In the genomic region with DNA sequence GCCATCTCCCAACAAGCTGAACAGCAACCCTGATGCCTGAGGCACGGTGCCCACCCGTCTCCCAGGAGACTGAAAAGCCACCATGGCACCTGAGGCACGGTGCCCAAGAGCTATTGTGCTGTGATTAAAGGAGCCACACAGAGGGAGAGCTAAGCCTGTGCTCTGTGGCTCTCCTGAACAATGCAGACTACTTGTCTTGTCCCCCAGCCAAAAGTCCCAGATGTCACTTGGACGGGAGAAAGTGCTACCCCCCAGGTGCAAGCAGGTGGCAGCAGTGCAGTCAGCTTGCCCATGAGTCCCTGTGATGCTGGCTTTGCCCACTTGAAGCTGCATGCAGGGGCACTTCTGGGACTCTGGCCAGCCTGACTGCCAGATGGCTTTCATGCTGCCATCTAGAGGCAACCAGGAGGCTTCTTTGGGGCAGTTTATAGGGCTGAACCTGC, we compare ENCODE assay signal across 8 mouse cellular contexts. TPM values are rescaled to one million over a fixed set of nuclear protein-coding genes. Genes with fewer than 3 reads are reported as not detected.
DNase-seq lines count a peak whose midpoint lies in the region; ATAC-seq lines count a peak whose summit lies in the region.

No protein-coding gene starts in this region.

- no peak overlapping the region for H3K27ac ChIP-seq in midbrain, embryonic 13.5 days
- H3K27ac ChIP-seq in midbrain, embryonic 11.5 days (ENCODE audit: low read depth, low read length) = no peak overlapping the region
- no peak overlapping the region for H3K27ac ChIP-seq in kidney, embryonic 14.5 days (ENCODE audit: low read depth, low read length)
- no peak overlapping the region for H3K27ac ChIP-seq in kidney, embryonic 16.5 days (ENCODE audit: low read length)

- H3K9me3 ChIP-seq in midbrain, embryonic 13.5 days = no peaks in the 10 kb centered on the region
- no peaks in the 10 kb centered on the region for H3K9me3 ChIP-seq in midbrain, embryonic 11.5 days (ENCODE audit: control insufficient read depth, low read length)
- H3K9me3 ChIP-seq in kidney, embryonic 14.5 days (ENCODE audit: control insufficient read depth, low read length) = no peaks in the 10 kb centered on the region
- H3K9me3 ChIP-seq in kidney, embryonic 16.5 days (ENCODE audit: low read length) = no peaks in the 10 kb centered on the region

- 5% methylated on average over 4 of the region's 4 CpGs for WGBS in midbrain, embryonic 13.5 days
- WGBS in midbrain, embryonic 11.5 days = 6% methylated on average over 4 of the region's 4 CpGs
- 32% methylated on average over 4 of the region's 4 CpGs for WGBS in kidney, embryonic 14.5 days
- 40% methylated on average over 4 of the region's 4 CpGs for WGBS in kidney, embryonic 16.5 days

- ATAC-seq in midbrain, embryonic 13.5 days = peak; percentile 63
- no peak for ATAC-seq in midbrain, embryonic 11.5 days (ENCODE audit: low FRiP score)
- ATAC-seq in kidney, embryonic 14.5 days (ENCODE audit: low FRiP score, low TSS enrichment) = no peak
- ATAC-seq in kidney, embryonic 16.5 days (ENCODE audit: low FRiP score, low TSS enrichment) = no peak

- DNase-seq in midbrain, embryonic 11.5 days (ENCODE audit: low spot score, missing footprints) = no peak
- DNase-seq in cerebellum, postnatal 36 days = peak; percentile 98
- peak; percentile 31 for DNase-seq in left cerebral cortex, adult 11 months (ENCODE audit: low spot score)
- peak; percentile 76 for DNase-seq in right cerebral cortex, postnatal 4 days
- no peak for DNase-seq in gastrocnemius, postnatal 36 days

- no peak overlapping the region for H3K4me2 ChIP-seq in midbrain, embryonic 13.5 days (replicated peaks)
- H3K4me2 ChIP-seq in midbrain, embryonic 11.5 days = no peak overlapping the region
- no peak overlapping the region for H3K4me2 ChIP-seq in kidney, embryonic 14.5 days (replicated peaks; ENCODE audit: low read depth, low read length)
- H3K4me2 ChIP-seq in kidney, embryonic 16.5 days (replicated peaks; ENCODE audit: low read depth, low read length) = no peak overlapping the region

- H3K4me3 ChIP-seq in midbrain, embryonic 13.5 days (replicated peaks) = no peak overlapping the region
- no peak overlapping the region for H3K4me3 ChIP-seq in midbrain, embryonic 11.5 days (ENCODE audit: low read depth, low read length)
- H3K4me3 ChIP-seq in kidney, embryonic 14.5 days (ENCODE audit: low read length) = no peak overlapping the region
- no peak overlapping the region for H3K4me3 ChIP-seq in kidney, embryonic 16.5 days (ENCODE audit: low read length)

- intact Hi-C loops in gastrocnemius, postnatal 36 days (cut with DNase I) = no loop called here

- peaks cover 39% of the 10 kb centered on the region for H3K4me1 ChIP-seq in midbrain, embryonic 13.5 days (replicated peaks)
- H3K4me1 ChIP-seq in midbrain, embryonic 11.5 days (ENCODE audit: control insufficient read depth, insufficient read depth, low read length) = no peaks in the 10 kb centered on the region
- peaks cover 5% of the 10 kb centered on the region for H3K4me1 ChIP-seq in kidney, embryonic 14.5 days (ENCODE audit: control insufficient read depth, insufficient read depth, low read length)
- peaks cover 5% of the 10 kb centered on the region; the same call in 1 of the 2 replicates for H3K4me1 ChIP-seq in kidney, embryonic 16.5 days (ENCODE audit: insufficient read depth, low read length)

- H3K36me3 ChIP-seq in midbrain, embryonic 13.5 days = peaks cover 25% of the 10 kb centered on the region
- no peaks in the 10 kb centered on the region for H3K36me3 ChIP-seq in midbrain, embryonic 11.5 days (ENCODE audit: control insufficient read depth, insufficient read depth, low read length)
- H3K36me3 ChIP-seq in kidney, embryonic 14.5 days (ENCODE audit: control insufficient read depth, insufficient read depth, low read length) = no peaks in the 10 kb centered on the region
- no peaks in the 10 kb centered on the region for H3K36me3 ChIP-seq in kidney, embryonic 16.5 days (ENCODE audit: insufficient read depth, low read length)

- no peak overlapping the region for H3K9ac ChIP-seq in midbrain, embryonic 13.5 days (replicated peaks)
- H3K9ac ChIP-seq in midbrain, embryonic 11.5 days (ENCODE audit: low read length) = no peak overlapping the region
- no peak overlapping the region for H3K9ac ChIP-seq in kidney, embryonic 14.5 days (ENCODE audit: low read depth, low read length)
- no peak overlapping the region for H3K9ac ChIP-seq in kidney, embryonic 16.5 days (replicated peaks; ENCODE audit: low read length)

- peaks cover 9% of the 10 kb centered on the region; the same call in 1 of the 2 replicates for H3K27me3 ChIP-seq in midbrain, embryonic 13.5 days
- H3K27me3 ChIP-seq in midbrain, embryonic 11.5 days (ENCODE audit: control insufficient read depth, insufficient read depth, low read length) = peaks cover 4% of the 10 kb centered on the region; the same call in 1 of the 2 replicates
- H3K27me3 ChIP-seq in kidney, embryonic 14.5 days (ENCODE audit: control insufficient read depth, insufficient read depth, low read length) = peaks cover 8% of the 10 kb centered on the region
- H3K27me3 ChIP-seq in kidney, embryonic 16.5 days (ENCODE audit: insufficient read depth, low read length) = peaks cover 16% of the 10 kb centered on the region

RNA-seq across cellular contexts. Expression of a gene that starts 4.4 kb away (rescaled TPM):
- 23.1 and 23.5 TPM in 2 replicates for polyA plus RNA-seq in midbrain, embryonic 13.5 days (2015; fragmentation: Nextera tagmentation; extraction: Ambion mirVana)
- 4.1 and 4.8 TPM in 2 replicates for polyA plus RNA-seq in midbrain, embryonic 11.5 days (2014; fragmentation: Nextera tagmentation; extraction: Ambion mirVana)
- not detected in 2 replicates for polyA plus RNA-seq in kidney, embryonic 14.5 days (2014; fragmentation: Nextera tagmentation; extraction: Ambion mirVana)
- total RNA-seq in gastrocnemius, postnatal 36 days (2021) = not detected
- polyA plus RNA-seq in kidney, embryonic 16.5 days (2015; fragmentation: Nextera tagmentation; extraction: Ambion mirVana) = 0.07 and 0.18 TPM in 2 replicates

RNA-seq across cellular contexts. Expression of a gene that starts 23.1 kb away (rescaled TPM):
- not detected in 2 replicates for polyA plus RNA-seq in midbrain, embryonic 13.5 days (2015; fragmentation: Nextera tagmentation; extraction: Ambion mirVana)
- polyA plus RNA-seq in midbrain, embryonic 11.5 days (2014; fragmentation: Nextera tagmentation; extraction: Ambion mirVana) = not detected in 2 replicates
- polyA plus RNA-seq in kidney, embryonic 14.5 days (2014; fragmentation: Nextera tagmentation; extraction: Ambion mirVana) = not detected in 2 replicates
- not detected for total RNA-seq in gastrocnemius, postnatal 36 days (2021)
- not detected in 2 replicates for polyA plus RNA-seq in kidney, embryonic 16.5 days (2015; fragmentation: Nextera tagmentation; extraction: Ambion mirVana)

RNA-seq across cellular contexts. Expression of a gene that starts 48.4 kb away (rescaled TPM):
- not detected in 2 replicates for polyA plus RNA-seq in midbrain, embryonic 13.5 days (2015; fragmentation: Nextera tagmentation; extraction: Ambion mirVana)
- not detected in 2 replicates for polyA plus RNA-seq in midbrain, embryonic 11.5 days (2014; fragmentation: Nextera tagmentation; extraction: Ambion mirVana)
- polyA plus RNA-seq in kidney, embryonic 14.5 days (2014; fragmentation: Nextera tagmentation; extraction: Ambion mirVana) = not detected in 2 replicates
- not detected for total RNA-seq in gastrocnemius, postnatal 36 days (2021)
- polyA plus RNA-seq in kidney, embryonic 16.5 days (2015; fragmentation: Nextera tagmentation; extraction: Ambion mirVana) = 0.15 TPM in 1 of 2 replicates, not detected in the other

Comparison
In these comparisons a context has a peak if more than half of its experiments do, and no peak if none do; other contexts are left out.
1. DNase-seq: peak in cerebellum, postnatal 36 days (2 of 2), left cerebral cortex, adult 11 months (single experiment) and right cerebral cortex, postnatal 4 days (single experiment); none in midbrain, embryonic 11.5 days (single experiment) and gastrocnemius, postnatal 36 days (0 of 2).